In genomic region chr2:164793236-164793635, GRCm38 (mm10) we compare ENCODE assay signal across 10 mouse cellular contexts. TPM values are rescaled to one million over a fixed set of nuclear protein-coding genes. Genes with fewer than 3 reads are reported as not detected.
DNase-seq lines count a peak whose midpoint lies in the region; ATAC-seq lines count a peak whose summit lies in the region.
"Had no signal": no experiment of that assay in that cellular context is flagged by ENCODE, and none has a peak within 500 bp of the region (broad histone marks: within the 10 kb centered on the region; RNA-seq: fewer than 3 reads in every experiment).

No protein-coding gene starts in this region.

- H3K4me1 ChIP-seq in kidney, embryonic 15.5 days = peaks cover 7% of the 10 kb centered on the region; the same call in 1 of the 2 replicates
- H3K4me1 ChIP-seq in heart, embryonic 12.5 days (replicated peaks) = peaks cover 21% of the 10 kb centered on the region

- intact Hi-C loops in left cerebral cortex, postnatal 4 days (cut with DNase I) = no loop called here

- no peak overlapping the region for H3K4me2 ChIP-seq in kidney, embryonic 15.5 days
- H3K4me2 ChIP-seq in heart, embryonic 12.5 days = no peak overlapping the region
- H3K4me2 ChIP-seq: embryonic facial prominence, embryonic 15.5 days; midbrain, embryonic 12.5 days had no signal

- H3K9ac ChIP-seq in kidney, embryonic 15.5 days = no peak overlapping the region
- peak overlapping the region; percentile 48 for H3K9ac ChIP-seq in heart, embryonic 12.5 days
- H3K9ac ChIP-seq: embryonic facial prominence, embryonic 15.5 days; midbrain, embryonic 12.5 days had no signal

- no peak overlapping the region for H3K4me3 ChIP-seq in kidney, embryonic 15.5 days (replicated peaks)
- no peak overlapping the region for H3K4me3 ChIP-seq in heart, embryonic 12.5 days
- H3K4me3 ChIP-seq: embryonic facial prominence, embryonic 15.5 days; midbrain, embryonic 12.5 days had no signal

- H3K36me3 ChIP-seq in kidney, embryonic 15.5 days = peaks cover 89% of the 10 kb centered on the region
- peaks cover 79% of the 10 kb centered on the region for H3K36me3 ChIP-seq in heart, embryonic 12.5 days

- 81% methylated on average over 3 of the region's 3 CpGs for WGBS in kidney, embryonic 15.5 days
- WGBS in heart, embryonic 12.5 days = 45% methylated on average over 3 of the region's 3 CpGs

- peak; percentile 63 for DNase-seq in kidney, adult 11 months
- DNase-seq in MEL-GATA-1-ER (ENCODE audit: extremely low read depth, low read depth) = peak; percentile 30
- DNase-seq in cerebellum, adult 8-10 months = peak; percentile 74
- DNase-seq in left cerebral cortex, postnatal 4 days = peak; percentile 62
- peak; percentile 38 to 60 for DNase-seq in natural killer cell, adult 2 months (ENCODE audit: low spot score in 2 of 2)
- peak; percentile 78 for DNase-seq in thymus, postnatal 14 days

- no peak for ATAC-seq in kidney, embryonic 15.5 days (replicated peaks; ENCODE audit: low FRiP score)
- ATAC-seq in heart, embryonic 12.5 days (ENCODE audit: insufficient number of reproducible peaks, low FRiP score) = 0 out of 2 replicates have a peak, but pooled peaks have one; percentile 20

- H3K27me3 ChIP-seq in kidney, embryonic 15.5 days = no peaks in the 10 kb centered on the region
- H3K27me3 ChIP-seq in heart, embryonic 12.5 days (replicated peaks) = no peaks in the 10 kb centered on the region
- H3K27me3 ChIP-seq: embryonic facial prominence, embryonic 15.5 days; midbrain, embryonic 12.5 days had no signal

- H3K27ac ChIP-seq in kidney, embryonic 15.5 days = no peak overlapping the region
- H3K27ac ChIP-seq in heart, embryonic 12.5 days (ENCODE audit: poor library complexity, severe bottlenecking) = peak overlapping the region; percentile 68
- H3K27ac ChIP-seq: embryonic facial prominence, embryonic 15.5 days; midbrain, embryonic 12.5 days had no signal

- no peaks in the 10 kb centered on the region for H3K9me3 ChIP-seq in kidney, embryonic 15.5 days (replicated peaks)
- H3K9me3 ChIP-seq in heart, embryonic 12.5 days (replicated peaks) = no peaks in the 10 kb centered on the region
- H3K9me3 ChIP-seq: embryonic facial prominence, embryonic 15.5 days; midbrain, embryonic 12.5 days had no signal

RNA-seq across cellular contexts. Expression of gene Snx21, which starts 7.6 kb away (rescaled TPM):
- 21.5 and 24.0 TPM in 2 replicates for polyA plus RNA-seq in kidney, embryonic 15.5 days (2015; fragmentation: Nextera tagmentation; extraction: Ambion mirVana)
- 30.8 and 31.7 TPM in 2 replicates for polyA plus RNA-seq in heart, embryonic 12.5 days (2016; fragmentation: Nextera tagmentation; extraction: Ambion mirVana)
- 10 to 100 TPM; 52.8 to 56.9 TPM for total RNA-seq in left cerebral cortex, postnatal 4 days (2021)

RNA-seq across cellular contexts. Expression of gene Acot8, which starts 11.4 kb away (rescaled TPM):
- 20.8 and 21.2 TPM in 2 replicates for polyA plus RNA-seq in kidney, embryonic 15.5 days (2015; fragmentation: Nextera tagmentation; extraction: Ambion mirVana)
- polyA plus RNA-seq in heart, embryonic 12.5 days (2016; fragmentation: Nextera tagmentation; extraction: Ambion mirVana) = 14.9 and 16.1 TPM in 2 replicates
- 10 to 100 TPM; 20.6 to 20.8 TPM for total RNA-seq in left cerebral cortex, postnatal 4 days (2021)

RNA-seq across cellular contexts. Expression of gene Zswim3, which starts 11.7 kb away (rescaled TPM):
- polyA plus RNA-seq in kidney, embryonic 15.5 days (2015; fragmentation: Nextera tagmentation; extraction: Ambion mirVana) = 9.0 and 9.2 TPM in 2 replicates
- polyA plus RNA-seq in heart, embryonic 12.5 days (2016; fragmentation: Nextera tagmentation; extraction: Ambion mirVana) = 5.4 and 6.7 TPM in 2 replicates
- 1 to 10 TPM; 6.9 to 8.0 TPM for total RNA-seq in left cerebral cortex, postnatal 4 days (2021)

RNA-seq across cellular contexts. Expression of gene Tnnc2, which starts 13.5 kb away (rescaled TPM):
- 40.1 and 87.2 TPM in 2 replicates for polyA plus RNA-seq in kidney, embryonic 15.5 days (2015; fragmentation: Nextera tagmentation; extraction: Ambion mirVana)
- polyA plus RNA-seq in heart, embryonic 12.5 days (2016; fragmentation: Nextera tagmentation; extraction: Ambion mirVana) = 0.36 and 1.6 TPM in 2 replicates
- total RNA-seq in left cerebral cortex, postnatal 4 days (2021) = not detected

RNA-seq across cellular contexts. Expression of gene Ube2c, which starts 23.5 kb away (rescaled TPM):
- 517 and 530 TPM in 2 replicates for polyA plus RNA-seq in kidney, embryonic 15.5 days (2015; fragmentation: Nextera tagmentation; extraction: Ambion mirVana)
- polyA plus RNA-seq in heart, embryonic 12.5 days (2016; fragmentation: Nextera tagmentation; extraction: Ambion mirVana) = 455 and 459 TPM in 2 replicates
- 10 to 100 TPM; 10.8 to 14.3 TPM for total RNA-seq in left cerebral cortex, postnatal 4 days (2021)
